ENCODE assay signal across 8 mouse cellular contexts in genomic region chr1:188468371-188468783, GRCm38 (mm10).
DNase-seq lines count a peak whose midpoint lies in the region; ATAC-seq lines count a peak whose summit lies in the region.

No protein-coding gene starts in this region.

- peak; percentile 59 to 60 for DNase-seq in cerebellum, postnatal 14 days
- no peak for DNase-seq in cerebellum, adult 11-12 months
- DNase-seq in layer of hippocampus, adult 9-11 months: peak; percentile 5
- no peak for DNase-seq in layer of hippocampus, adult 8-10 months (ENCODE audit: low spot score in 2 of 2)
- DNase-seq in frontal cortex, postnatal 36 days (ENCODE audit: low spot score in 2 of 2): peak; percentile 10 to 29
- DNase-seq in right cerebral cortex, adult 18-20 months: peak; percentile 30
- DNase-seq in spleen, adult 12 weeks (ENCODE audit: low spot score): no peak

- ATAC-seq in granulocyte monocyte progenitor cell, adult 5-6 weeks (replicated peaks; ENCODE audit: poor library complexity, severe bottlenecking): no peak

Comparison
In these comparisons a context has a peak if more than half of its experiments do, and no peak if none do; other contexts are left out.
1. DNase-seq: peak in cerebellum, postnatal 14 days (2 of 2), layer of hippocampus, adult 9-11 months (single experiment), frontal cortex, postnatal 36 days (2 of 2) and right cerebral cortex, adult 18-20 months (single experiment); none in cerebellum, adult 11-12 months (single experiment), layer of hippocampus, adult 8-10 months (0 of 2) and spleen, adult 12 weeks (single experiment).